Mouse (Mus musculus) cortical plate, adult 2 months (tissue): Measurements from ENCODE around the gene Ftsj3.

Experiments used
- CTCF ChIP-seq: fragments of 200-500 bp; IDR thresholded peaks from 2 replicates; pipeline ENCODE4 v1.5.1; 2011; ENCODE audit warnings: mild to moderate bottlenecking, control low read depth, low read length; ENCODE audit not compliant: insufficient read depth; ENCODE audit errors: extremely low read depth
- POLR2A ChIP-seq: fragments of 200-500 bp; IDR thresholded peaks from 2 replicates; pipeline ENCODE4 v1.6.1; 2011; ENCODE audit warnings: mild to moderate bottlenecking, low read length, control low read depth; ENCODE audit not compliant: insufficient read depth; ENCODE audit errors: extremely low read depth

DNA sequence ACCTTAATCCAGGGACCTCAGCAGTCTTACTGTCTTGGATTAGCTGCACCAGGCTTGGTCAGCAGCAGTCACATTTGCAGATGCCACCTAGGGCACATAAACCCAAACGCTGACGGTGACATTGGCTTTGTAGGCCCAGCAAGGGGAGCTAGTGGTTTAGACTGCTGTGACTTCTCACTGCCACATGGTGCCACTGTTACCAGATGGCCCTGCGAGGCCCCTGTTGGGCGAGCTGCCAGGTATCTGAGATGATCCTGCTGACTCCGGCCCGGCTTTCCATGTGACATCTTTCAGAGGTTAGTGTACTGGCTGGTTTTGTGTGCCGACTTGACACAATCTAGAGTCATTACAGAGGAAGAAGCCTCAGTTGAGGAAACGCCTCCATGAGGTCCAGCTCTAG lies 33.5 kb upstream of the Ftsj3 start:
- TF ChIP-seq CTCF (0 out of 2 replicates have a peak, but pooled peaks have one; percentile 8), POLR2A (no peak)
